Mouse (Mus musculus) brown adipose tissue, adult 24 weeks (tissue): Measurements from ENCODE around the gene Hjurp. TPM values are rescaled to one million over a fixed set of nuclear protein-coding genes. Genes with fewer than 3 reads are reported as not detected.

ENCODE experiments used
- H3K27ac ChIP-seq: fragments of 200-500 bp; replicated peaks from 2 replicates; pipeline ENCODE4 v1.5.1; 2012; ENCODE audit warnings: low read depth, mild to moderate bottlenecking, low read length
- H3K4me1 ChIP-seq: fragments of 200-500 bp; 2 replicates; pipeline ENCODE4 v1.6.1; 2012; ENCODE audit warnings: low read length, mixed read lengths; ENCODE audit not compliant: control insufficient read depth, insufficient read depth, insufficient read length
- H3K4me3 ChIP-seq: fragments of 200-500 bp; 2 replicates; pipeline ENCODE4 v1.5.1; 2012; ENCODE audit warnings: low read depth, mild to moderate bottlenecking, low read length, moderate library complexity; ENCODE audit not compliant: insufficient read depth
- polyA plus RNA-seq: library from polyadenylated mRNA; stranded (reverse); fragments of >200 nt; gene quantifications from 2 replicates; pipeline ENCODE4 v1.2.4, GENCODE M21; 2012; ENCODE audit not compliant: missing spikeins, insufficient read depth, insufficient read length

Gene Hjurp
- polyA plus RNA-seq = 10.3 and 11.1 TPM in 2 replicates

GRCm38 (mm10) chr1:88277098-88277817 lies at the start of gene Hjurp, which contains the start of gene Trpm8:
Gene Hjurp (minus strand): TSS chr1:88277633.
Gene Trpm8 (plus strand): TSS chr1:88277661.
- H3K4me1 ChIP-seq = peaks cover 9% of the 10 kb centered on the region; the same call in 1 of the 2 replicates
- peak within 1 kb of the TSS; percentile 61 for H3K4me3 ChIP-seq
- H3K27ac ChIP-seq = peak within 1 kb of the TSS; percentile 14

GRCm38 (mm10) chr1:88323101-88323500 lies 45.7 kb upstream of the Hjurp start:
- H3K4me1 ChIP-seq = no peaks in the 10 kb centered on the region
- no peak overlapping the region for H3K4me3 ChIP-seq
- no peak overlapping the region for H3K27ac ChIP-seq

GRCm38 (mm10) chr1:88322146-88322545 lies 44.7 kb upstream of the Hjurp start:
- no peak overlapping the region for H3K27ac ChIP-seq
- no peak overlapping the region for H3K4me3 ChIP-seq
- no peaks in the 10 kb centered on the region for H3K4me1 ChIP-seq

- no peak overlapping the region for H3K4me3 ChIP-seq
Measured at GRCm38 (mm10) chr1:88320821-88321395, 43.5 kb upstream of the Hjurp start.

GRCm38 (mm10) chr1:88318531-88319060 lies 41.2 kb upstream of the Hjurp start:
- H3K27ac ChIP-seq = no peak overlapping the region
- H3K4me3 ChIP-seq = no peak overlapping the region
- no peaks in the 10 kb centered on the region for H3K4me1 ChIP-seq

More at GRCm38 (mm10) chr1:88320821-88321395, 43.5 kb upstream of the Hjurp start:
- Histone ChIP-seq H3K27ac (no peak overlapping the region), H3K4me1 (no peaks in the 10 kb centered on the region)

- H3K4me3 ChIP-seq = no peak overlapping the region
- H3K27ac ChIP-seq = no peak overlapping the region
- H3K4me1 ChIP-seq = no peaks in the 10 kb centered on the region
Measured at GRCm38 (mm10) chr1:88317279-88317678, 39.8 kb upstream of the Hjurp start.

GRCm38 (mm10) chr1:88310349-88310748 lies 32.9 kb upstream of the Hjurp start:
- Histone ChIP-seq H3K4me1 (no peaks in the 10 kb centered on the region), H3K4me3 (no peak overlapping the region), H3K27ac (no peak overlapping the region)

GRCm38 (mm10) chr1:88309905-88310304 lies 32.5 kb upstream of the Hjurp start:
- Histone ChIP-seq H3K27ac (no peak overlapping the region), H3K4me1 (no peaks in the 10 kb centered on the region), H3K4me3 (no peak overlapping the region)

- H3K4me1 ChIP-seq = no peaks in the 10 kb centered on the region
- H3K27ac ChIP-seq = no peak overlapping the region
- no peak overlapping the region for H3K4me3 ChIP-seq
Measured at GRCm38 (mm10) chr1:88309020-88309419, 31.6 kb upstream of the Hjurp start.

GRCm38 (mm10) chr1:88307180-88307579 lies 29.7 kb upstream of the Hjurp start:
- H3K4me3 ChIP-seq = no peak overlapping the region
- H3K27ac ChIP-seq = no peak overlapping the region
- no peaks in the 10 kb centered on the region for H3K4me1 ChIP-seq

- H3K27ac ChIP-seq = no peak overlapping the region
- H3K4me3 ChIP-seq = no peak overlapping the region
- no peaks in the 10 kb centered on the region for H3K4me1 ChIP-seq
Measured at GRCm38 (mm10) chr1:88306543-88306942, 29.1 kb upstream of the Hjurp start.

- H3K27ac ChIP-seq = no peak overlapping the region
Measured at GRCm38 (mm10) chr1:88305018-88305795, 27.8 kb upstream of the Hjurp start.

GRCm38 (mm10) chr1:88304261-88304985 lies 27.0 kb upstream of the Hjurp start:
- H3K27ac ChIP-seq = no peak overlapping the region
- no peak overlapping the region for H3K4me3 ChIP-seq
- no peaks in the 10 kb centered on the region for H3K4me1 ChIP-seq

More at GRCm38 (mm10) chr1:88305018-88305795, 27.8 kb upstream of the Hjurp start:
- H3K4me1 ChIP-seq = no peaks in the 10 kb centered on the region
- no peak overlapping the region for H3K4me3 ChIP-seq

GRCm38 (mm10) chr1:88303762-88304161 lies 26.3 kb upstream of the Hjurp start:
- H3K4me3 ChIP-seq = no peak overlapping the region
- no peak overlapping the region for H3K27ac ChIP-seq
- no peaks in the 10 kb centered on the region for H3K4me1 ChIP-seq
